Mouse (Mus musculus) erythroblast, embryonic 14.5 days (primary cell): ENCODE measurements around the gene Zfp14. TPM values are rescaled to one million over a fixed set of nuclear protein-coding genes. Genes with fewer than 3 reads are reported as not detected.

Experiments
- H3K27me3 ChIP-seq: 2 replicates; pipeline ENCODE4 v1.6.1; 2012; ENCODE audit warnings: inconsistent platforms; ENCODE audit not compliant: control insufficient read depth
- H3K36me3 ChIP-seq: 2 replicates; pipeline ENCODE4 v1.6.1; 2012; ENCODE audit warnings: mild to moderate bottlenecking, inconsistent platforms; ENCODE audit not compliant: control insufficient read depth
- H3K4me1 ChIP-seq: 2 replicates; pipeline ENCODE4 v1.6.1; 2012; ENCODE audit warnings: inconsistent platforms; ENCODE audit not compliant: control insufficient read depth
- H3K4me3 ChIP-seq: replicated peaks from 2 replicates; pipeline ENCODE3; 2012; ENCODE audit warnings: moderate library complexity, mild to moderate bottlenecking, inconsistent platforms
- H3K9me3 ChIP-seq: 2 replicates; pipeline ENCODE4 v1.6.1; 2012; ENCODE audit warnings: low read length, inconsistent platforms, mixed read lengths; ENCODE audit not compliant: control insufficient read depth
- GATA1 ChIP-seq: IDR thresholded peaks from 2 replicates; pipeline ENCODE4 v1.6.1; 2012; ENCODE audit warnings: low read length, inconsistent platforms, mixed read lengths
- TAL1 ChIP-seq: IDR thresholded peaks from 3 replicates; pipeline ENCODE4 v1.6.1; 2012; ENCODE audit warnings: low read length, inconsistent platforms, mixed read lengths
- polyA plus RNA-seq: library from polyadenylated mRNA; stranded (reverse); fragments of >175 nt; gene quantifications from 2 replicates; pipeline ENCODE4 v1.2.3, GENCODE M21; 2012

The Zfp14 gene
- polyA plus RNA-seq, 1 experiment: not detected

DNA sequence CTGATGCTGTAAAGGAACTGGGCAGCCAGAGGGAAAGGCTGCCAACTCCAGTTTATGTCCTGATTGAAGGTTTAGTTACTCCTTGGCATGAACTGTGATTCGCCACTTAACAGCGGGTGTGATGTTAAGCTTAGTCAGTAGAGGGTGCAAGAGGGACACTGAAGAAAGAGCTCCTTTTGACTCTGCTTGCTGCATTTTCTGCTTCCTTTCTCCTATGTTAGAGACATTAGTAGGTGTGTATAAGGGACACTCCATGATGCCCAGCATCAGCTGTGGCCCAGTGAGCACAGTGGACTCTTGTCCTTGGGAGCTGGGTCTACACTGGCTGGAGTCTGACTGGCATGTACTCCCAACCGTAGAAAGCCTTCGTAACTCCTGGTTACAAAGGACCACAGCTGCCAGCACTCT lies 38.2 kb downstream of the Zfp14 start:
- Histone ChIP-seq H3K27me3 (no peaks in the 10 kb centered on the region), H3K36me3 (peaks cover 64% of the 10 kb centered on the region), H3K9me3 (no peaks in the 10 kb centered on the region), H3K4me3 (no peak overlapping the region), H3K4me1 (no peaks in the 10 kb centered on the region)
- TF ChIP-seq TAL1 (no peak), GATA1 (no peak)

- TF ChIP-seq TAL1 (no peak), GATA1 (no peak)
- H3K36me3 ChIP-seq: peaks cover 56% of the 10 kb centered on the region
- H3K9me3 ChIP-seq: no peaks in the 10 kb centered on the region
- H3K27me3 ChIP-seq: no peaks in the 10 kb centered on the region
- H3K4me3 ChIP-seq: no peak overlapping the region
- no peaks in the 10 kb centered on the region for H3K4me1 ChIP-seq
These were observed 40.5 kb downstream of the Zfp14 start for GRCm38 (mm10) chr7:30010551-30011195.

GRCm38 (mm10) chr7:30009321-30010085 lies 41.7 kb downstream of the Zfp14 start:
- H3K9me3 ChIP-seq: no peaks in the 10 kb centered on the region
- H3K4me3 ChIP-seq: no peak overlapping the region
- no peaks in the 10 kb centered on the region for H3K27me3 ChIP-seq
- peaks cover 49% of the 10 kb centered on the region for H3K36me3 ChIP-seq
- H3K4me1 ChIP-seq: no peaks in the 10 kb centered on the region
- TF ChIP-seq TAL1: no peak
- no peak for TF ChIP-seq GATA1

DNA sequence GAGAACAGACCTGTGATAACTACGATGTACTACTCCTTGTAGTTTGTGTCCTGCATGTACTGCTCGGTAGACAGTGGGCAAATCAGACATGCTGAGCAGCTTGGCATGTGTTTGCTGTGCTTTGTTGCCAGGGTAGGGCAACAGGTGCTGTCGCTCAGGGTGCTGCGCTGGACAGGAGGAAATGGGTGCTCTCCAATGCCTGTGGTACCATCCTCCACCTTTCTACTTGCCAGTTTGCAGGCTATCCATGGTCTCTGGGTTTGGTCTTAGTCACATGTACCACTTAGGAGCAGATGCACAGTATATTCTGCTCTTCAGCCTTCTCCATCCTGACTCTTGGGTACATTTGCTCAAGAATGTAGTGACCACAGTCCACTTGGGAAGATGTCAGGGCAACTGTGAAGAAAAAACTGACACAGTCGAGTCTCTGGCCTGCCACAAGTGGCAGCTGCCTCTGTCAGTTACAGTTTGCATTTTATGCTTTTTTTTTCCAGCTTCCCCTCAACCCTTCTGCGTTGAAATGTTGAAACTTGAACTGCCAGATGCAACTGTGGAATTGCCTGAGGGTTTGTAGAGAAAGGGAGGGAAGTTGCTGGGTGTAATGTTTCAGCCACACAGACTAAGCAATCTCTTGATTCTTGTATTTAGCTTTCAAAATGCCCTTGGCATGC lies 43.0 kb downstream of the Zfp14 start:
- Histone ChIP-seq H3K4me3 (no peak overlapping the region), H3K36me3 (peaks cover 37% of the 10 kb centered on the region), H3K9me3 (no peaks in the 10 kb centered on the region), H3K27me3 (no peaks in the 10 kb centered on the region), H3K4me1 (no peaks in the 10 kb centered on the region)
- TF ChIP-seq TAL1 (no peak), GATA1 (no peak)

- no peaks in the 10 kb centered on the region for H3K27me3 ChIP-seq
- H3K4me3 ChIP-seq: no peak overlapping the region
- H3K36me3 ChIP-seq: peaks cover 37% of the 10 kb centered on the region
- TF ChIP-seq GATA1 (no peak), TAL1 (no peak)
- no peaks in the 10 kb centered on the region for H3K4me1 ChIP-seq
- H3K9me3 ChIP-seq: no peaks in the 10 kb centered on the region
These were observed 43.6 kb downstream of the Zfp14 start for GRCm38 (mm10) chr7:30007601-30008000.

DNA sequence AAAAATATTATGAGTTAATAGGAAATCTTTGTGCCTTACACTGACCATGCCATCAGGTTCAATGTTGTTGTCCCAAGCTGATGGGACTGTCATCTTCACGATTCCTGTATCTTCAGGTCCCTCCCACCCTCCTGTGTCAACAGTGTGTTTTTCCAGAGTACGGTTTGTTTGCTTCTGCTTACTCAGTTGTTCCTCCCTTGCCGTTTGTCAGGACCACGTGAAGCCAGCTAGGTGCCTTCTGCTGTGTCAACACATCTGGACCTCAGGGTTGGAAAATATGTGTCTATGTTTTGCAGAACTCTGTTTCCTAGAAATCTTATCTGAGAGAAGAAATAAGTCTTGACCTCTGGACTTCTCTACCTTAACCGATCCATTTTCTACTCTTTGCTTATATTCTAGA lies 50.6 kb downstream of the Zfp14 start:
- Histone ChIP-seq H3K4me3 (no peak overlapping the region), H3K36me3 (peaks cover 37% of the 10 kb centered on the region), H3K9me3 (no peaks in the 10 kb centered on the region), H3K27me3 (no peaks in the 10 kb centered on the region), H3K4me1 (peaks cover 2% of the 10 kb centered on the region; the same call in 1 of the 2 replicates)
- TF ChIP-seq GATA1 (no peak), TAL1 (no peak)

DNA sequence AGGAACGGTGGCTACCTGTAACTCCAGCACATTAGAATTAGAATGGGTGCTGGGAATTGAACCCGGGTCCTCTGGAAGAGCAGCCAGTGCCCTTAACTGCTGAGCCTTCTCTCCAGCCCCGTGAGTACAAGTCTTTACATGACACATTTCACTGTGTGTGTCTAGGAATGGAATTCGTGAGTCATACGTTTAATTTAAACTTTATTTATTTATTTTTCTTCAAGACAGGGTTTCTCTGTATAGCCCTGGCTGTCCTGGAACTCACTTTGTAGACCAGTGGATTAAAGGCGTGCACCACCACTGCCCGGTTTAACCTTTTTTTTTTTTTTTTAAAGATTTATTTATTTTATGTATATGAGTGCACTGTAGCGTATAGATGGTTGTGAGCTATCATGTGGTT lies 56.0 kb downstream of the Zfp14 start:
- Histone ChIP-seq H3K4me1 (no peaks in the 10 kb centered on the region), H3K27me3 (no peaks in the 10 kb centered on the region), H3K4me3 (no peak overlapping the region), H3K9me3 (peaks cover 3% of the 10 kb centered on the region; the same call in 1 of the 2 replicates), H3K36me3 (peaks cover 56% of the 10 kb centered on the region)
- TF ChIP-seq TAL1: no peak
- TF ChIP-seq GATA1: no peak

DNA sequence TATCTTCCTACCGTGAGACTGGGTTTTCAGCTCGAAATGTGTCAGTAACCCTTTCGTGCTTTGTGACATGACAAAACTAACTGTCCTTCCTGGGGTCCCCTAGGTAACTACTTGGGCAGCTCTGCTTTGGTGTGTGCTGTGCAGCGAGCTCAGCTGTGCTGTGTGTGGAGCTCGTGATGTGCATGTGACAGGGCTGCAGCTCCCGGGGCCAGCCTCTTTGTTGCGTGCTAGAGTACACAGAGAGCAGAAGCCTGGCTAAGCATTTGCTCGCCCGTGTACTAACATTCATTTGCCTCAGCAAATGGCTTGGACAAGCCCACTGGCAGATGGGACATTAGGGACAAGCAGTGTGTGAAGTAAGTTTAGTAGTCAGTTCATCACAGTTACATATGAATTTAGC lies 57.8 kb downstream of the Zfp14 start:
- no peak for TF ChIP-seq TAL1
- TF ChIP-seq GATA1: no peak
- Histone ChIP-seq H3K4me3 (no peak overlapping the region), H3K4me1 (no peaks in the 10 kb centered on the region; the same call in 1 of the 2 replicates), H3K9me3 (peaks cover 3% of the 10 kb centered on the region; the same call in 1 of the 2 replicates), H3K27me3 (no peaks in the 10 kb centered on the region), H3K36me3 (peaks cover 53% of the 10 kb centered on the region)

DNA sequence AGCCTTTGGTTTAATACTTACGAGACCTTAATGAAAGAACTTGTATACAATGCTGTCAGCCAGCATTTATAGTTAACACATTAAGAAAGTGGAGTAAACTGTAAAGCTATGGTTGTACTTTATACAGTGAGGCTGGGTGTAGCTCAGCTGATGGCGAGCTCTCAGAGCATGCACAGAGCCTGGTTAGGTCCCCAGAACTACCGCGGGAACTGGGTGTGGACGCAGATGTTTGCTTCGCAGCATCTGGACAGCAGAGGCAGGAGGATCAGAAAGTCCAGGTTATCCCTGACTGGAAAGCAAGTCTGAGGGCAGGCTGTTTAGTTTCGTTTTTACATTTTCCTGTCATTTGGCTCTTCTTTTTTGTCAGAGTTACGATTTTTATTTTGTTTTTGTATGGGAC lies 58.5 kb downstream of the Zfp14 start:
- no peak overlapping the region for H3K4me3 ChIP-seq
- no peak for TF ChIP-seq TAL1
- TF ChIP-seq GATA1: no peak
- peaks cover 3% of the 10 kb centered on the region; the same call in 1 of the 2 replicates for H3K9me3 ChIP-seq
- no peaks in the 10 kb centered on the region for H3K27me3 ChIP-seq
- peaks cover 52% of the 10 kb centered on the region for H3K36me3 ChIP-seq
- H3K4me1 ChIP-seq: no peaks in the 10 kb centered on the region; the same call in 1 of the 2 replicates
